9 mouse cellular contexts compared by ENCODE assay signal in genomic region chr15:87715037-87715676, GRCm38 (mm10).
DNase-seq lines count a peak whose midpoint lies in the region; ATAC-seq and TF ChIP-seq lines count a peak whose summit lies in the region.
"Had no signal": no experiment of that assay in that cellular context is flagged by ENCODE, and none has a peak within 500 bp of the region (broad histone marks: within the 10 kb centered on the region; RNA-seq: fewer than 3 reads in every experiment).

No protein-coding gene starts in this region.

- no peaks in the 10 kb centered on the region for H3K27me3 ChIP-seq in lung, embryonic 16.5 days (ENCODE audit: control insufficient read depth, insufficient read depth, low read depth, low read length)
- no peaks in the 10 kb centered on the region for H3K27me3 ChIP-seq in hindbrain, postnatal 0 days (ENCODE audit: insufficient read depth, low read length)
- no peaks in the 10 kb centered on the region for H3K27me3 ChIP-seq in neural tube, embryonic 13.5 days
- H3K27me3 ChIP-seq in lung, postnatal 0 days (replicated peaks; ENCODE audit: insufficient read depth, low read length) = no peaks in the 10 kb centered on the region

- no peak for TF ChIP-seq CTCF in hindbrain, postnatal 0 days (IDR thresholded peaks at IDR 0.05; ENCODE audit: low read depth)
- TF ChIP-seq CTCF in lung, postnatal 0 days (IDR thresholded peaks at IDR 0.05) = no peak

- no peak overlapping the region for H3K4me3 ChIP-seq in lung, embryonic 16.5 days (ENCODE audit: low read length)
- no peak overlapping the region for H3K4me3 ChIP-seq in hindbrain, postnatal 0 days (ENCODE audit: low read length)
- no peak overlapping the region for H3K4me3 ChIP-seq in neural tube, embryonic 13.5 days
- no peak overlapping the region for H3K4me3 ChIP-seq in lung, postnatal 0 days (ENCODE audit: low read depth, low read length)
- H3K4me3 ChIP-seq: left cerebral cortex, adult 2 months had no signal

- ATAC-seq in lung, embryonic 16.5 days (ENCODE audit: low read depth) = peak; percentile 71
- peak; percentile 93 for ATAC-seq in hindbrain, postnatal 0 days
- peak; percentile 67 for ATAC-seq in neural tube, embryonic 13.5 days (ENCODE audit: low read depth)
- ATAC-seq in lung, postnatal 0 days = no peak; the same call in 1 of the 2 replicates
- ATAC-seq in CD4-positive, CD25-positive, alpha-beta regulatory T cell, adult 4 months = no peak

- no peak for DNase-seq in lung, adult 18-20 months
- peak; percentile 45 for DNase-seq in embryo, embryonic 11 days
- peak; percentile 49 for DNase-seq in hindbrain, postnatal 0 days (ENCODE audit: low spot score)
- no peak for DNase-seq in spleen, postnatal 4 days (ENCODE audit: low spot score in 2 of 2)
- no peak for DNase-seq in lung, postnatal 0 days (ENCODE audit: low spot score)

- no peaks in the 10 kb centered on the region for H3K9me3 ChIP-seq in lung, embryonic 16.5 days (ENCODE audit: control insufficient read depth, low read length)
- H3K9me3 ChIP-seq in hindbrain, postnatal 0 days (ENCODE audit: low read length) = no peaks in the 10 kb centered on the region
- H3K9me3 ChIP-seq in neural tube, embryonic 13.5 days = no peaks in the 10 kb centered on the region
- H3K9me3 ChIP-seq in lung, postnatal 0 days (ENCODE audit: low read length) = no peaks in the 10 kb centered on the region

- H3K9ac ChIP-seq in lung, embryonic 16.5 days (ENCODE audit: low read length) = no peak overlapping the region
- no peak overlapping the region for H3K9ac ChIP-seq in hindbrain, postnatal 0 days (replicated peaks; ENCODE audit: low read length)
- no peak overlapping the region for H3K9ac ChIP-seq in neural tube, embryonic 13.5 days
- H3K9ac ChIP-seq in lung, postnatal 0 days (replicated peaks; ENCODE audit: low read depth) = no peak overlapping the region

- no peak overlapping the region for H3K4me2 ChIP-seq in lung, embryonic 16.5 days (ENCODE audit: low read depth, low read length)
- H3K4me2 ChIP-seq in hindbrain, postnatal 0 days (ENCODE audit: low read depth, low read length) = no peak overlapping the region
- no peak overlapping the region for H3K4me2 ChIP-seq in neural tube, embryonic 13.5 days
- no peak overlapping the region for H3K4me2 ChIP-seq in lung, postnatal 0 days (replicated peaks; ENCODE audit: low read depth, low read length)

- no peak overlapping the region for H3K27ac ChIP-seq in lung, embryonic 16.5 days (ENCODE audit: low read length)
- H3K27ac ChIP-seq in hindbrain, postnatal 0 days = peak overlapping the region; percentile 54; the same call in 1 of the 2 replicates
- peak overlapping the region; percentile 62 for H3K27ac ChIP-seq in neural tube, embryonic 13.5 days (replicated peaks)
- H3K27ac ChIP-seq in lung, postnatal 0 days (ENCODE audit: low read length) = no peak overlapping the region
- H3K27ac ChIP-seq: left cerebral cortex, adult 2 months had no signal

- H3K4me1 ChIP-seq in lung, embryonic 16.5 days (replicated peaks; ENCODE audit: control insufficient read depth, insufficient read depth, low read length) = no peaks in the 10 kb centered on the region
- peaks cover 7% of the 10 kb centered on the region for H3K4me1 ChIP-seq in hindbrain, postnatal 0 days (ENCODE audit: insufficient read depth, low read length)
- peaks cover 52% of the 10 kb centered on the region for H3K4me1 ChIP-seq in neural tube, embryonic 13.5 days (replicated peaks)
- H3K4me1 ChIP-seq in lung, postnatal 0 days (ENCODE audit: insufficient read depth, low read depth, low read length) = no peaks in the 10 kb centered on the region

- 40% methylated on average over 9 of the region's 9 CpGs for WGBS in lung, embryonic 16.5 days
- 32% methylated on average over 9 of the region's 9 CpGs for WGBS in hindbrain, postnatal 0 days
- WGBS in neural tube, embryonic 13.5 days = 50% methylated on average over 9 of the region's 9 CpGs
- 44% methylated on average over 9 of the region's 9 CpGs for WGBS in lung, postnatal 0 days

- TF ChIP-seq EP300 in lung, postnatal 0 days (IDR thresholded peaks at IDR 0.05) = no peak

- no peaks in the 10 kb centered on the region for H3K36me3 ChIP-seq in lung, embryonic 16.5 days (ENCODE audit: control insufficient read depth, insufficient read depth, low read length)
- no peaks in the 10 kb centered on the region for H3K36me3 ChIP-seq in hindbrain, postnatal 0 days (ENCODE audit: insufficient read depth, low read length)
- H3K36me3 ChIP-seq in neural tube, embryonic 13.5 days = no peaks in the 10 kb centered on the region
- no peaks in the 10 kb centered on the region for H3K36me3 ChIP-seq in lung, postnatal 0 days (ENCODE audit: insufficient read depth, low read length)

Comparison
In these comparisons a context has a peak if more than half of its experiments do, and no peak if none do; other contexts are left out.
1. ATAC-seq: peak in lung, embryonic 16.5 days (single experiment), hindbrain, postnatal 0 days (single experiment) and neural tube, embryonic 13.5 days (single experiment); none in lung, postnatal 0 days (single experiment) and CD4-positive, CD25-positive, alpha-beta regulatory T cell, adult 4 months (single experiment).
2. H3K27ac ChIP-seq: peak in hindbrain, postnatal 0 days (single experiment) and neural tube, embryonic 13.5 days (single experiment); none in lung, embryonic 16.5 days (single experiment) and lung, postnatal 0 days (single experiment).
3. DNase-seq: peak in embryo, embryonic 11 days (single experiment) and hindbrain, postnatal 0 days (single experiment); none in lung, adult 18-20 months (0 of 2), spleen, postnatal 4 days (0 of 2) and lung, postnatal 0 days (single experiment).